34 mouse cellular contexts compared by ENCODE assay signal in genomic region chr9:92217896-92218295, GRCm38 (mm10). TPM values are rescaled to one million over a fixed set of nuclear protein-coding genes. Genes with fewer than 3 reads are reported as not detected.
DNase-seq lines count a peak whose midpoint lies in the region; ATAC-seq and TF ChIP-seq lines count a peak whose summit lies in the region.
"Had no signal": no experiment of that assay in that cellular context is flagged by ENCODE, and none has a peak within 500 bp of the region (broad histone marks: within the 10 kb centered on the region; RNA-seq: fewer than 3 reads in every experiment).

No protein-coding gene starts in this region.

- no peak for TF ChIP-seq POLR2A in MEL (IDR thresholded peaks at IDR 0.05; ENCODE audit: control insufficient read depth in 1 of 2, insufficient read depth in 1 of 2, low read depth in 1 of 2, low read length in 2 of 2, poor library complexity in 1 of 2)

- TF ChIP-seq EP300 in liver, postnatal 0 days (IDR thresholded peaks at IDR 0.05; ENCODE audit: low read depth): no peak; the same call in 1 of the 2 replicates
- no peak for TF ChIP-seq EP300 in MEL (IDR thresholded peaks at IDR 0.05; ENCODE audit: low read depth in 1 of 2, low read length in 2 of 2)

- H3K79me2 ChIP-seq in MEL (ENCODE audit: control insufficient read depth, insufficient read depth, low read length, poor library complexity): no peaks in the 10 kb centered on the region

- DNase-seq in liver, embryonic 11.5 days (ENCODE audit: low spot score): no peak
- DNase-seq in liver, postnatal 0 days: no peak
- no peak for DNase-seq in MEL (ENCODE audit: low read depth, low spot score)
- no peak for DNase-seq in embryo, embryonic 9.5 days (ENCODE audit: extremely low spot score)
- DNase-seq in testis, postnatal 10 days (ENCODE audit: low spot score): no peak
- DNase-seq in B cell, adult 2 months: no peak
- DNase-seq: adrenal gland, adult 8-10 months; adrenal gland, postnatal 36 days; cerebellum, adult 2 months; cerebellum, adult 9-11 months; cerebellum, postnatal 25 days; embryo, embryonic 11 days; gastrocnemius, postnatal 25 days; heart, postnatal 10 days; heart, postnatal 36 days had no signal

- H3K36me3 ChIP-seq in liver, embryonic 11.5 days (ENCODE audit: control insufficient read depth, insufficient read depth, low read length): no peaks in the 10 kb centered on the region
- no peaks in the 10 kb centered on the region for H3K36me3 ChIP-seq in liver, postnatal 0 days (replicated peaks; ENCODE audit: insufficient read depth, low read length)
- H3K36me3 ChIP-seq in MEL (ENCODE audit: control insufficient read depth in 1 of 2, insufficient read depth in 2 of 2, low read length in 2 of 2): peaks cover 0 to 37% of the 10 kb centered on the region in 2 experiments; a peak in 2 of 4 replicates
- H3K36me3 ChIP-seq: heart, embryonic 12.5 days; heart, embryonic 15.5 days; hindbrain, embryonic 10.5 days; hindbrain, embryonic 13.5 days had no signal

- no peak for TF ChIP-seq RAD21 in MEL (IDR thresholded peaks at IDR 0.05; ENCODE audit: low read depth, low read length)

- 76% methylated on average over 2 of the region's 2 CpGs for WGBS in liver, embryonic 11.5 days
- WGBS in liver, postnatal 0 days (ENCODE audit: insufficient replicate concordance): 57% methylated on average over 2 of the region's 2 CpGs

- no peak overlapping the region for H3K4me2 ChIP-seq in liver, embryonic 11.5 days
- no peak overlapping the region for H3K4me2 ChIP-seq in liver, postnatal 0 days (ENCODE audit: low read depth, low read length)
- H3K4me2 ChIP-seq: heart, embryonic 12.5 days; heart, embryonic 15.5 days; hindbrain, embryonic 13.5 days had no signal

- no peaks in the 10 kb centered on the region for H3K4me1 ChIP-seq in liver, embryonic 11.5 days (replicated peaks; ENCODE audit: control insufficient read depth, insufficient read depth, low read length)
- H3K4me1 ChIP-seq in liver, postnatal 0 days (ENCODE audit: insufficient read depth): 0 out of 2 replicates have a peak, but pooled peaks cover 2% of the 10 kb centered on the region
- peaks cover 14 to 18% of the 10 kb centered on the region in 2 experiments for H3K4me1 ChIP-seq in MEL (ENCODE audit: control insufficient read depth in 1 of 2, insufficient read depth in 2 of 2, low read length in 2 of 2)
- H3K4me1 ChIP-seq: heart, embryonic 12.5 days; hindbrain, embryonic 10.5 days; hindbrain, embryonic 13.5 days had no signal

- H3K9me3 ChIP-seq in liver, embryonic 11.5 days (ENCODE audit: control insufficient read depth, low read length): no peaks in the 10 kb centered on the region
- H3K9me3 ChIP-seq in liver, postnatal 0 days (ENCODE audit: low read length): no peaks in the 10 kb centered on the region
- no peaks in the 10 kb centered on the region for H3K9me3 ChIP-seq in MEL (replicated peaks; ENCODE audit: insufficient read depth, low read length)
- H3K9me3 ChIP-seq: heart, embryonic 12.5 days; heart, embryonic 15.5 days; hindbrain, embryonic 10.5 days; hindbrain, embryonic 13.5 days had no signal

- H3K4me3 ChIP-seq in liver, embryonic 11.5 days (ENCODE audit: low read depth, low read length): no peak overlapping the region
- H3K4me3 ChIP-seq in liver, postnatal 0 days (ENCODE audit: low read depth, low read length): no peak overlapping the region
- no peak overlapping the region for H3K4me3 ChIP-seq in MEL (ENCODE audit: control insufficient read depth in 1 of 2, insufficient read depth in 1 of 2, low read depth in 2 of 2, low read length in 2 of 2)
- H3K4me3 ChIP-seq: heart, embryonic 12.5 days; heart, embryonic 15.5 days; hindbrain, embryonic 10.5 days; hindbrain, embryonic 13.5 days had no signal

- H3K27ac ChIP-seq in liver, embryonic 11.5 days (ENCODE audit: low read depth, low read length): no peak overlapping the region
- H3K27ac ChIP-seq in liver, postnatal 0 days (ENCODE audit: low read depth): no peak overlapping the region
- H3K27ac ChIP-seq in MEL (ENCODE audit: control insufficient read depth, low read depth, low read length): peak overlapping the region; percentile 24; the same call in 1 of the 2 replicates
- H3K27ac ChIP-seq: heart, embryonic 15.5 days; hindbrain, embryonic 10.5 days; hindbrain, embryonic 13.5 days had no signal

- TF ChIP-seq CTCF in liver, postnatal 0 days (IDR thresholded peaks at IDR 0.05; ENCODE audit: low read depth): no peak
- no peak for TF ChIP-seq CTCF in MEL (IDR thresholded peaks at IDR 0.05 in 2 of 3, conservative IDR thresholded peaks at IDR 0.05 in 1 of 3; ENCODE audit: control insufficient read depth in 1 of 3, insufficient read depth in 1 of 3, low read depth in 2 of 3, low read length in 3 of 3, poor library complexity in 1 of 3, severe bottlenecking in 1 of 3)

- H3K9ac ChIP-seq in liver, embryonic 11.5 days (ENCODE audit: low read depth, low read length): no peak overlapping the region
- H3K9ac ChIP-seq in liver, postnatal 0 days (replicated peaks): no peak overlapping the region
- no peak overlapping the region for H3K9ac ChIP-seq in MEL (ENCODE audit: control insufficient read depth, low read depth, low read length, poor library complexity, severe bottlenecking)
- H3K9ac ChIP-seq: forebrain, postnatal 0 days; heart, embryonic 12.5 days; heart, embryonic 15.5 days; hindbrain, embryonic 13.5 days had no signal

- ATAC-seq in liver, embryonic 11.5 days (replicated peaks; ENCODE audit: low FRiP score): 0 out of 2 replicates have a peak, but pooled peaks have one; percentile 30
- no peak for ATAC-seq in liver, postnatal 0 days
- peak; percentile 63 for ATAC-seq in CD4-positive, CD25-positive, alpha-beta regulatory T cell, adult 4 months
- ATAC-seq in inflammation-experienced regulatory T-cells, adult 6 months: peak; percentile 57
- ATAC-seq: forebrain, embryonic 14.5 days; hindbrain, embryonic 16.5 days; intestine, embryonic 16.5 days had no signal

- H3K27me3 ChIP-seq in liver, embryonic 11.5 days (replicated peaks; ENCODE audit: control insufficient read depth, insufficient read depth, low read length): no peaks in the 10 kb centered on the region
- no peaks in the 10 kb centered on the region for H3K27me3 ChIP-seq in liver, postnatal 0 days (ENCODE audit: insufficient read depth, low read length)
- no peaks in the 10 kb centered on the region for H3K27me3 ChIP-seq in MEL (ENCODE audit: control insufficient read depth in 1 of 2, insufficient read depth in 2 of 2, low read length in 2 of 2)
- H3K27me3 ChIP-seq: heart, embryonic 12.5 days; heart, embryonic 15.5 days; hindbrain, embryonic 13.5 days had no signal

TF ChIP-seq in MEL, 35 proteins besides CTCF, POLR2A, EP300 and RAD21:
- TF ChIP-seq JUND (IDR thresholded peaks at IDR 0.05; ENCODE audit: low read depth, low read length): no peak
- no peak for TF ChIP-seq TBP (IDR thresholded peaks at IDR 0.05; ENCODE audit: low read depth, low read length)

RNA-seq across cellular contexts. Expression of gene Plscr5, which starts 25.2 kb away (rescaled TPM):
- not detected in 2 replicates for polyA plus RNA-seq in liver, embryonic 11.5 days (2014; fragmentation: Nextera tagmentation; extraction: Ambion mirVana)
- not detected in 2 replicates for polyA plus RNA-seq in liver, postnatal 0 days (2015; fragmentation: Nextera tagmentation; extraction: Ambion mirVana)
- not detected for polyA plus RNA-seq in CD4-positive, CD25-positive, alpha-beta regulatory T cell, adult 4 months (2017; shearing (Covaris generic))
- total RNA-seq in MEL (2012; rRNA removed): not detected in 2 replicates
- not detected for polyA plus RNA-seq in MEL (2012; ENCODE audit: insufficient read depth in 1 of 2, insufficient read length in 2 of 2, low read depth in 1 of 2, low replicate concordance in 2 of 2, missing spikeins in 1 of 2)
- not detected for polyA plus RNA-seq in inflammation-experienced regulatory T-cells, adult 6 months (2017; shearing (Covaris generic))
- total RNA-seq: adrenal gland, adult 8-10 months; adrenal gland, postnatal 36 days; ES-E14; gastrocnemius, adult 8-10 months; gastrocnemius, postnatal 25 days; heart, adult 18-20 months; heart, postnatal 10 days; heart, postnatal 36 days had no signal
- polyA plus RNA-seq: cortical plate, adult 2 months; embryonic facial prominence, embryonic 11.5 days; embryonic facial prominence, embryonic 14.5 days; forebrain, embryonic 11.5 days; frontal cortex, adult 2 months; gonadal fat pad, adult 2 months; heart, embryonic 12.5 days; heart, embryonic 15.5 days; hindbrain, embryonic 10.5 days; intestine, embryonic 16.5 days had no signal

RNA-seq across cellular contexts. Expression of gene Plscr1, which starts 31.7 kb away (rescaled TPM):
- polyA plus RNA-seq in liver, embryonic 11.5 days (2014; fragmentation: Nextera tagmentation; extraction: Ambion mirVana): 35.4 and 36.9 TPM in 2 replicates
- polyA plus RNA-seq in liver, postnatal 0 days (2015; fragmentation: Nextera tagmentation; extraction: Ambion mirVana): 38.8 and 47.1 TPM in 2 replicates
- 10 to 100 TPM; 61.4 to 75.7 TPM for polyA plus RNA-seq in CD4-positive, CD25-positive, alpha-beta regulatory T cell, adult 4 months (2017; shearing (Covaris generic))
- 5.5 and 7.3 TPM in 2 replicates for total RNA-seq in MEL (2012; rRNA removed)
- 1 to 10 TPM in 1 of 2 experiments, not detected in 1; 9.5 TPM for polyA plus RNA-seq in MEL (2012; ENCODE audit: insufficient read depth in 1 of 2, insufficient read length in 2 of 2, low read depth in 1 of 2, low replicate concordance in 2 of 2, missing spikeins in 1 of 2)
- 100 to 1,000 TPM in 2 of 3 experiments, 10 to 100 TPM in 1; 87.2 to 159 (median 107) TPM for polyA plus RNA-seq in inflammation-experienced regulatory T-cells, adult 6 months (2017; shearing (Covaris generic))

RNA-seq across cellular contexts. Expression of gene Plscr2, which starts 57.5 kb away (rescaled TPM):
- polyA plus RNA-seq in liver, embryonic 11.5 days (2014; fragmentation: Nextera tagmentation; extraction: Ambion mirVana): 0.55 and 0.60 TPM in 2 replicates
- 2.2 and 2.3 TPM in 2 replicates for polyA plus RNA-seq in liver, postnatal 0 days (2015; fragmentation: Nextera tagmentation; extraction: Ambion mirVana)
- polyA plus RNA-seq in CD4-positive, CD25-positive, alpha-beta regulatory T cell, adult 4 months (2017; shearing (Covaris generic)): not detected
- 0.16 and 0.19 TPM in 2 replicates for total RNA-seq in MEL (2012; rRNA removed)
- polyA plus RNA-seq in MEL (2012; ENCODE audit: insufficient read depth in 1 of 2, insufficient read length in 2 of 2, low read depth in 1 of 2, low replicate concordance in 2 of 2, missing spikeins in 1 of 2): under 1 TPM in 1 of 2 experiments, not detected in 1; 0.11 TPM
- polyA plus RNA-seq in inflammation-experienced regulatory T-cells, adult 6 months (2017; shearing (Covaris generic)): not detected
